Mouse (Mus musculus): ENCODE data around the gene Kmt2d. TPM values are rescaled to one million over a fixed set of nuclear protein-coding genes. Genes with fewer than 3 reads are reported as not detected.

The Kmt2d gene
- total and polyA plus RNA-seq, 3 experiments = 4.8 to 22.7 (median 14.1) TPM

DNA sequence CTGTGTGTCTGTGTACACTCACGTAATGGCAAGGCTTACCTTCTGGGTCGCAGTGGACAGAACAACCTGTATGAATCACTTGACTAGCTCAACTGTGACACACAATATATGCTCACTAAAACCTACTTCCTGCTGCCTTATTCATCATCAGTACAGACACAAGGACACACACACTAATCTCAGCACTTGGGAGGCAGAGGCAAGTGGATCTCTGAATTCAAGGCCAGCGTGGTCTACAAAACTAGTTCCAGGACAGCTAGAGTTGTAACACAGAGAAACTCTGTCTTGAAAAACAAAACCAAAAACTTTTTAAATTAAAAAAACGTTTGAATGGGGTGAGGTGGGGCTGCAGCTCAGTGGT, 33.3 kb downstream of the Kmt2d start:
- in situ Hi-C loops (cut with MboI; ENCODE audit: low pct_ligation_motif_present, low pct_unique_long_range_greater_than_20kb, low sequenced_read_pairs) = no loop called here

DNA sequence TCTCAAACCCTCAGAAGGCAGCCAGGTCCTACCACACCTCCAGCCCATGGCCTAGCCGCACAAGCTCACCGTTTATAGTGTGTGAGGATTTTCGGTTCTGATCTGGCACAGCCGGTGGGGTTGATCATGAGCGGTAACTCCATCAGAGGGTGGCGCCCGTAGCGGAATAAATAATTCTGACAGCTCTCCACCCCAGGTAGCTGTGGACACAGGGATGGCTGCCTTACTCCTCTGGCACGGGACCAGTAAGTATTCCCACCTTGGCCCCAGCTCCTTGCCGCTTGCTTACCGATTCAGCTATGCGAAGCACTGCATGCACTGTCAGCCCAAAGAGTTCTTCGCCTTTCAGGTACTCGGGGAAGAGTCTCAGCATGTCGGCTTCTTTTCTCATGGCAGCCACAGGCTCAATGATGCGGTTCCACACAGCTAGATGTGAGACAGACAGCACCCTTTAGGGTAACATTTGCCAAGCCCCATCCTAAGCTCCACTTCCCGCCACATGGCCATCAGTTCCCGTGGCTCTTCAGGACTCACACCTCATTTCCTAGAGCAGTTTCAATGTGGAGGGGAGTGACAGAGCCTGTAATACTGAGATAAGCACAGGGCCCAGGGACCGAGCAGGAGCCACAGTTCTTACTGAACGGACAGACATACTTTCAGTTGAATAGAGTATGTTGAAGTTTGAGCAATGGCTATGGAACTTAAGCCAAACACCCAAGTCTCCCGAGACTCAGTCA, 33.8 kb downstream of the Kmt2d start:
- dilution Hi-C loops (cut with MboI; ENCODE audit: extremely low pct_ligation_motif_present, extremely low pct_unique_long_range_greater_than_20kb, low sequenced_read_pairs) = no loop called here
- no peaks in the 10 kb centered on the region for H3K27me3 ChIP-seq (replicated peaks)

More for the DNA sequence above, 33.3 kb downstream of the Kmt2d start:
- Histone ChIP-seq H3K79me2 (replicated peaks; ENCODE audit: control insufficient read depth, extremely low read depth, insufficient read depth, poor library complexity, severe bottlenecking) (no peaks in the 10 kb centered on the region), H3K9ac (ENCODE audit: insufficient read depth, low read depth) (no peak overlapping the region), H3K4me3 (replicated peaks in 1 of 3; ENCODE audit: low read depth in 2 of 3, low read length in 2 of 3, poor library complexity in 1 of 3) (no peak overlapping the region), H3K27me3 (replicated peaks) (no peaks in the 10 kb centered on the region), H3K4me1 (ENCODE audit: control insufficient read depth in 1 of 2, insufficient read depth in 2 of 2) (peaks cover under 1 to 1% of the 10 kb centered on the region in 2 experiments; a peak in 3 of 4 replicates), H3K36me3 (replicated peaks in 1 of 2; ENCODE audit: control insufficient read depth in 1 of 2, insufficient read depth in 1 of 2, low read length in 1 of 2) (peaks cover 88 to 97% of the 10 kb centered on the region in 2 experiments), H3K27ac (ENCODE audit: insufficient read depth, low read depth) (no peak overlapping the region), H3K9me3 (replicated peaks; ENCODE audit: low read length) (no peaks in the 10 kb centered on the region), H3K4me2 (ENCODE audit: insufficient read depth, low read depth, poor library complexity, severe bottlenecking) (no peak overlapping the region)
- no peak for TF ChIP-seq PAX5 (IDR thresholded peaks at IDR 0.05; ENCODE audit: low read length)
- dilution Hi-C loops (cut with MboI; ENCODE audit: extremely low pct_ligation_motif_present, extremely low pct_unique_long_range_greater_than_20kb, low sequenced_read_pairs) = no loop called here
- DNase-seq (ENCODE audit: extremely low read depth) = no peak

DNA sequence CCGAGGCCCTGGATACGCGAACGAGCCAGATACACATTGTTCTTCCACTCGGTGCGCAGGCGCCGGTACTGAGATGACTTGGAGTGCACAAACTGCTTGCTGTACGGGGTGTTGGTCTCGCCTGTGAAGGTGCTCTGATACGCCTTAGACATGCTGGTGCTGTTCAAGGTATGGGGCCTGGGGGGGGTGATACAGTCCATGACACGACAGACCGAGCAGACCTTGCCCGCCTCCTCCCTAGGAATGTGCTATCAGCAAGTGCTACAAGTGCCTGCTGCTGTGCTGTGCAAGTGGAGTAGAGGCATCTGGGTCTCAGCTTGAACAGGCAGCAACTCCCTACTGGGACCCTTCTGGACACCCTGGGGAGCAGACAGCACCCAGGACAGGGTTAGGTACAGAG, 35.7 kb downstream of the Kmt2d start:
- no peak for DNase-seq (ENCODE audit: extremely low read depth)
- no peak overlapping the region for H3K27ac ChIP-seq (ENCODE audit: insufficient read depth, low read depth)
- no peaks in the 10 kb centered on the region for H3K27me3 ChIP-seq (replicated peaks)
- peaks cover 3 to 7% of the 10 kb centered on the region in 2 experiments; a peak in 3 of 4 replicates for H3K4me1 ChIP-seq (ENCODE audit: control insufficient read depth in 1 of 2, insufficient read depth in 2 of 2)
- H3K4me3 ChIP-seq (replicated peaks in 1 of 3; ENCODE audit: low read depth in 2 of 3, low read length in 2 of 3, poor library complexity in 1 of 3) = no peak overlapping the region
- in situ Hi-C loops (cut with MboI; ENCODE audit: low pct_ligation_motif_present, low pct_unique_long_range_greater_than_20kb, low sequenced_read_pairs) = no loop called here
- H3K36me3 ChIP-seq (replicated peaks in 1 of 2; ENCODE audit: control insufficient read depth in 1 of 2, insufficient read depth in 1 of 2, low read length in 1 of 2) = peaks cover 63 to 75% of the 10 kb centered on the region in 2 experiments
- H3K9ac ChIP-seq (ENCODE audit: insufficient read depth, low read depth) = no peak overlapping the region
- H3K79me2 ChIP-seq (replicated peaks; ENCODE audit: control insufficient read depth, extremely low read depth, insufficient read depth, poor library complexity, severe bottlenecking) = no peaks in the 10 kb centered on the region
- TF ChIP-seq KAT2A (IDR thresholded peaks at IDR 0.05; ENCODE audit: insufficient replicate concordance, low read length) (no peak), MEF2A (IDR thresholded peaks at IDR 0.05; ENCODE audit: borderline replicate concordance, low read depth, low read length) (no peak), CTCF (conservative IDR thresholded peaks at IDR 0.05 in 1 of 2, IDR thresholded peaks at IDR 0.05 in 1 of 2; ENCODE audit: low read depth in 2 of 2, low read length in 2 of 2) (no peak), CHD1 (IDR thresholded peaks at IDR 0.05; ENCODE audit: low read depth, low read length) (no peak), CHD2 (IDR thresholded peaks at IDR 0.05; ENCODE audit: low read length) (no peak), MAFK (IDR thresholded peaks at IDR 0.05; ENCODE audit: insufficient replicate concordance, low read length) (no peak), POLR2A (IDR thresholded peaks at IDR 0.05; ENCODE audit: low read depth, low read length) (no peak), HCFC1 (IDR thresholded peaks at IDR 0.05; ENCODE audit: low read depth, low read length) (no peak), MAZ (IDR thresholded peaks at IDR 0.05; ENCODE audit: low read depth, low read length) (no peak), USF1 (IDR thresholded peaks at IDR 0.05; ENCODE audit: low read depth, low read length) (no peak), SMC3 (IDR thresholded peaks at IDR 0.05; ENCODE audit: low read depth, low read length) (no peak), MYC (IDR thresholded peaks at IDR 0.05; ENCODE audit: low read depth, low read length) (no peak)
- no peaks in the 10 kb centered on the region for H3K9me3 ChIP-seq (replicated peaks; ENCODE audit: low read length)
- no peak overlapping the region for H3K4me2 ChIP-seq (ENCODE audit: insufficient read depth, low read depth, poor library complexity, severe bottlenecking)
- dilution Hi-C loops (cut with MboI; ENCODE audit: extremely low pct_ligation_motif_present, extremely low pct_unique_long_range_greater_than_20kb, low sequenced_read_pairs) = no loop called here

More for the DNA sequence above, 33.8 kb downstream of the Kmt2d start:
- no peak overlapping the region for H3K4me2 ChIP-seq (ENCODE audit: insufficient read depth, low read depth, poor library complexity, severe bottlenecking)
- H3K9ac ChIP-seq (ENCODE audit: insufficient read depth, low read depth) = no peak overlapping the region
- no peak overlapping the region for H3K4me3 ChIP-seq (replicated peaks in 1 of 3; ENCODE audit: low read depth in 2 of 3, low read length in 2 of 3, poor library complexity in 1 of 3)
- H3K27ac ChIP-seq (ENCODE audit: insufficient read depth, low read depth) = no peak overlapping the region
- peaks cover 82 to 94% of the 10 kb centered on the region in 2 experiments for H3K36me3 ChIP-seq (replicated peaks in 1 of 2; ENCODE audit: control insufficient read depth in 1 of 2, insufficient read depth in 1 of 2, low read length in 1 of 2)
- H3K9me3 ChIP-seq (replicated peaks; ENCODE audit: low read length) = no peaks in the 10 kb centered on the region
- DNase-seq (ENCODE audit: extremely low read depth) = no peak
- H3K79me2 ChIP-seq (replicated peaks; ENCODE audit: control insufficient read depth, extremely low read depth, insufficient read depth, poor library complexity, severe bottlenecking) = no peaks in the 10 kb centered on the region
- TF ChIP-seq MAZ (IDR thresholded peaks at IDR 0.05; ENCODE audit: low read depth, low read length) (no peak), MAFK (IDR thresholded peaks at IDR 0.05; ENCODE audit: insufficient replicate concordance, low read length) (no peak), SIN3A (IDR thresholded peaks at IDR 0.05; ENCODE audit: low read length) (no peak), HCFC1 (IDR thresholded peaks at IDR 0.05; ENCODE audit: low read depth, low read length) (no peak), CTCF (conservative IDR thresholded peaks at IDR 0.05 in 1 of 2, IDR thresholded peaks at IDR 0.05 in 1 of 2; ENCODE audit: low read depth in 2 of 2, low read length in 2 of 2) (no peak), KAT2A (IDR thresholded peaks at IDR 0.05; ENCODE audit: insufficient replicate concordance, low read length) (no peak), JUND (conservative IDR thresholded peaks at IDR 0.05; ENCODE audit: low read depth, low read length) (no peak), GABPA (IDR thresholded peaks at IDR 0.05; ENCODE audit: insufficient replicate concordance, low read depth, low read length) (no peak), CHD2 (IDR thresholded peaks at IDR 0.05; ENCODE audit: low read length) (no peak), ETS1 (conservative IDR thresholded peaks at IDR 0.05; ENCODE audit: low read depth, low read length) (no peak), PAX5 (IDR thresholded peaks at IDR 0.05; ENCODE audit: low read length) (no peak), ZNF384 (IDR thresholded peaks at IDR 0.05; ENCODE audit: low read depth, low read length) (no peak), MXI1 (IDR thresholded peaks at IDR 0.05; ENCODE audit: low read depth, low read length) (no peak), ZKSCAN1 (IDR thresholded peaks at IDR 0.05; ENCODE audit: borderline replicate concordance, low read depth, low read length) (no peak)
- in situ Hi-C loops (cut with MboI; ENCODE audit: low pct_ligation_motif_present, low pct_unique_long_range_greater_than_20kb, low sequenced_read_pairs) = no loop called here
- H3K4me1 ChIP-seq (ENCODE audit: control insufficient read depth in 1 of 2, insufficient read depth in 2 of 2) = peaks cover 3 to 6% of the 10 kb centered on the region in 2 experiments; a peak in 3 of 4 replicates
